Mouse (Mus musculus): ENCODE results near the gene Dab1. TPM values are rescaled to one million over a fixed set of nuclear protein-coding genes. Genes with fewer than 3 reads are reported as not detected.

The Dab1 gene
- total and polyA plus RNA-seq, 3 experiments = not detected

GRCm38 (mm10) chr4:104501245-104501644, 882.1 kb downstream of the Dab1 start:
- no peaks in the 10 kb centered on the region for H3K79me2 ChIP-seq (ENCODE audit: control insufficient read depth, insufficient read depth, low read length, poor library complexity)
- no peaks in the 10 kb centered on the region for H3K36me3 ChIP-seq (ENCODE audit: control insufficient read depth in 1 of 2, insufficient read depth in 2 of 2, low read length in 2 of 2)
- no peak overlapping the region for H3K4me3 ChIP-seq (ENCODE audit: control insufficient read depth in 1 of 2, insufficient read depth in 1 of 2, low read depth in 2 of 2, low read length in 2 of 2)
- H3K4me1 ChIP-seq (ENCODE audit: control insufficient read depth in 1 of 2, insufficient read depth in 2 of 2, low read length in 2 of 2) = no peaks in the 10 kb centered on the region
- no peaks in the 10 kb centered on the region for H3K27me3 ChIP-seq (ENCODE audit: control insufficient read depth in 1 of 2, insufficient read depth in 2 of 2, low read length in 2 of 2)
- H3K9me3 ChIP-seq (replicated peaks; ENCODE audit: insufficient read depth, low read length) = no peaks in the 10 kb centered on the region
- TF ChIP-seq CTCF (IDR thresholded peaks at IDR 0.05 in 2 of 3, conservative IDR thresholded peaks at IDR 0.05 in 1 of 3; ENCODE audit: control insufficient read depth in 1 of 3, insufficient read depth in 1 of 3, low read depth in 2 of 3, low read length in 3 of 3, poor library complexity in 1 of 3, severe bottlenecking in 1 of 3) (no peak), ETS1 (IDR thresholded peaks at IDR 0.05; ENCODE audit: low read depth, low read length) (no peak), MYB (IDR thresholded peaks at IDR 0.05; ENCODE audit: low read depth, low read length) (no peak), SIN3A (IDR thresholded peaks at IDR 0.05; ENCODE audit: low read length) (no peak), ZC3H11A (IDR thresholded peaks at IDR 0.05; ENCODE audit: low read depth, low read length) (no peak), RCOR1 (IDR thresholded peaks at IDR 0.05; ENCODE audit: low read depth, low read length) (no peak), JUND (IDR thresholded peaks at IDR 0.05; ENCODE audit: low read depth, low read length) (no peak), NRF1 (IDR thresholded peaks at IDR 0.05; ENCODE audit: insufficient read depth, low read depth, low read length, poor library complexity, severe bottlenecking) (no peak), GATA1 (IDR thresholded peaks at IDR 0.05; ENCODE audit: low read depth, low read length) (no peak), TBP (IDR thresholded peaks at IDR 0.05; ENCODE audit: low read depth, low read length) (no peak), ELF1 (IDR thresholded peaks at IDR 0.05; ENCODE audit: low read depth, low read length) (no peak), POLR2AphosphoS2 (IDR thresholded peaks at IDR 0.05; ENCODE audit: low read length) (no peak), UBTF (IDR thresholded peaks at IDR 0.05; ENCODE audit: borderline replicate concordance, insufficient read depth, low read depth, low read length) (no peak), ZMIZ1 (IDR thresholded peaks at IDR 0.05; ENCODE audit: low read depth, low read length) (no peak), ZNF384 (IDR thresholded peaks at IDR 0.05; ENCODE audit: low read depth, low read length) (no peak), TCF12 (IDR thresholded peaks at IDR 0.05; ENCODE audit: low read depth, low read length) (no peak), USF1 (IDR thresholded peaks at IDR 0.05; ENCODE audit: low read depth, low read length) (no peak), MAZ (IDR thresholded peaks at IDR 0.05; ENCODE audit: low read depth, low read length) (no peak)
- DNase-seq (ENCODE audit: low read depth, low spot score) = no peak
- no peak overlapping the region for H3K9ac ChIP-seq (ENCODE audit: control insufficient read depth, low read depth, low read length, poor library complexity, severe bottlenecking)
- H3K27ac ChIP-seq (ENCODE audit: control insufficient read depth, low read depth, low read length) = no peak overlapping the region

DNA sequence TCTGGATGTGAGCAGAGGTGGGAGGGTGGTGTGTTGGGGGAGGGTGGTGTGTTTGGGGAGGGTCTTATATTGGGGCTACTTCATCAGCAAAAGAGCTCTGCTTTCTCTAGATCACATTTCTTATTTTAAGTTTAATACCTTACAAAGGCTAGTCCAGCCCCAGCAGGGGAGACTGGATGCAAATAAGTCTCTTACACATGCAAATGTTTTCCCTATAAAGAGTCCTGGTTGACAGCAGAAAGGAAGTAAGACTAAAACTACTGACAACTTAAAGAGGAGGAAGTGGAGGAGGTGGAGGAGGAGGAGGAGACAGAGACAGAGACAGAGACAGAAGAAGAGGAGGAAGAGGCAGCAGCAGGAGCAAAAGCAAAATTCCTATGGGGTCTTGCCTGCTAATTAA, 885.8 kb downstream of the Dab1 start:
- Histone ChIP-seq H3K36me3 (ENCODE audit: control insufficient read depth in 1 of 2, insufficient read depth in 2 of 2, low read length in 2 of 2) (no peaks in the 10 kb centered on the region), H3K27ac (ENCODE audit: control insufficient read depth, low read depth, low read length) (no peak overlapping the region), H3K4me3 (ENCODE audit: control insufficient read depth in 1 of 2, insufficient read depth in 1 of 2, low read depth in 2 of 2, low read length in 2 of 2) (no peak overlapping the region), H3K9me3 (replicated peaks; ENCODE audit: insufficient read depth, low read length) (no peaks in the 10 kb centered on the region), H3K4me1 (ENCODE audit: control insufficient read depth in 1 of 2, insufficient read depth in 2 of 2, low read length in 2 of 2) (no peaks in the 10 kb centered on the region), H3K9ac (ENCODE audit: control insufficient read depth, low read depth, low read length, poor library complexity, severe bottlenecking) (no peak overlapping the region), H3K27me3 (ENCODE audit: control insufficient read depth in 1 of 2, insufficient read depth in 2 of 2, low read length in 2 of 2) (no peaks in the 10 kb centered on the region), H3K79me2 (ENCODE audit: control insufficient read depth, insufficient read depth, low read length, poor library complexity) (no peaks in the 10 kb centered on the region)
- TF ChIP-seq ZC3H11A (IDR thresholded peaks at IDR 0.05; ENCODE audit: low read depth, low read length) (no peak), MEF2A (IDR thresholded peaks at IDR 0.05; ENCODE audit: extremely low read depth, insufficient replicate concordance, low read depth, low read length, poor library complexity, severe bottlenecking) (no peak), CHD2 (IDR thresholded peaks at IDR 0.05; ENCODE audit: low read length) (no peak), HCFC1 (IDR thresholded peaks at IDR 0.05; ENCODE audit: low read depth, low read length) (no peak), TAL1 (IDR thresholded peaks at IDR 0.05; ENCODE audit: low read length) (no peak), ETS1 (IDR thresholded peaks at IDR 0.05; ENCODE audit: low read depth, low read length) (no peak), RAD21 (IDR thresholded peaks at IDR 0.05; ENCODE audit: low read depth, low read length) (no peak), MAX (IDR thresholded peaks at IDR 0.05; ENCODE audit: low read length) (no peak), POLR2A (IDR thresholded peaks at IDR 0.05; ENCODE audit: control insufficient read depth in 1 of 2, insufficient read depth in 1 of 2, low read depth in 1 of 2, low read length in 2 of 2, poor library complexity in 1 of 2) (no peak), MYC (IDR thresholded peaks at IDR 0.05; ENCODE audit: low read depth, low read length) (no peak), TCF12 (IDR thresholded peaks at IDR 0.05; ENCODE audit: low read depth, low read length) (no peak), KAT2A (conservative IDR thresholded peaks at IDR 0.05; ENCODE audit: low read depth, low read length) (no peak), GATA1 (IDR thresholded peaks at IDR 0.05; ENCODE audit: low read depth, low read length) (no peak), ELF1 (IDR thresholded peaks at IDR 0.05; ENCODE audit: low read depth, low read length) (no peak), MXI1 (IDR thresholded peaks at IDR 0.05; ENCODE audit: low read depth, low read length) (no peak), CTCF (IDR thresholded peaks at IDR 0.05 in 2 of 3, conservative IDR thresholded peaks at IDR 0.05 in 1 of 3; ENCODE audit: control insufficient read depth in 1 of 3, insufficient read depth in 1 of 3, low read depth in 2 of 3, low read length in 3 of 3, poor library complexity in 1 of 3, severe bottlenecking in 1 of 3) (no peak), JUND (IDR thresholded peaks at IDR 0.05; ENCODE audit: low read depth, low read length) (no peak)
- no peak for DNase-seq (ENCODE audit: low read depth, low spot score)

Data from MEL (cell line).